Mouse (Mus musculus) gastrocnemius, postnatal 4 days (tissue): ENCODE data around the gene Evx2. TPM values are rescaled to one million over a fixed set of nuclear protein-coding genes. Genes with fewer than 3 reads are reported as not detected.
A peak's percentile ranks its signal among the peaks of the same experiment; 100 is the strongest.

ENCODE experiments used
- DNase-seq, 2 experiments: peaks; one replicate each; pipeline ENCODE4 v3.0.0; 2021 to 2022; ENCODE audit warnings: low spot score in 2 of 2, mixed read lengths in 2 of 2
- total RNA-seq, 2 experiments: library from RNA; stranded (reverse); gene quantifications; 2 replicates each; pipeline ENCODE4 v1.2.3; 2021

Evx2 gene
- total RNA-seq, 2 experiments from 2014 or later, result 0.05 TPM; not detected in 1

DNA sequence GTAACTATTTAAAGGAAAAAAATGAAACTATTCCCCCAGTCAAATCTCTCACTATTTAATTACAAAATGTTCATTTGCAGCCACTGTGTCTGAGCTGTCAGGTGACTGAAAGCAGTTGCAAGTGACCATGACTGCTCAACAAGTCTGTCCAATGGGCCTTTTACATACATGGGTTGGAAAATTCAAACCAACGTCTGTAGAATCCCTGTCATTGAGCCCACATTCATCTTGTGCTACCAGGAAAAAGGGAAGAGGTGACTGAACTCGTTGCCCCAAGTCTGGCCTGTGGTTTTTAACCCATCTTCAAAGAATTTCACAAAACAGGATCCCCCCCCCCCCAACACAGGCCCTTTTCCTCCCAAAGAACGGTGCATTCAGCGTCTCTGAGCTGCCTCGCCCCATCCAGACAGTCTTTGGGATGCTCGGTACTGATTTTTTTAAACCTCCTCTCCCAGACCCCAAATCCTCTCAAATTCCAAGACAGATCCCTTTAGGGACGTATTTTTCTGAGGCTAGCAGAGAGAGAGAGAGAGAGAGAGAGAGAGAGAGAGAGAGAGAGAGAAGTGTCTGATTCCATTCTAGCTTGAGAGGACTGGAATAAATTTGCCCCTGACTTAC, 36.6 kb upstream of the Evx2 start:
- DNase-seq, result no peak

DNA sequence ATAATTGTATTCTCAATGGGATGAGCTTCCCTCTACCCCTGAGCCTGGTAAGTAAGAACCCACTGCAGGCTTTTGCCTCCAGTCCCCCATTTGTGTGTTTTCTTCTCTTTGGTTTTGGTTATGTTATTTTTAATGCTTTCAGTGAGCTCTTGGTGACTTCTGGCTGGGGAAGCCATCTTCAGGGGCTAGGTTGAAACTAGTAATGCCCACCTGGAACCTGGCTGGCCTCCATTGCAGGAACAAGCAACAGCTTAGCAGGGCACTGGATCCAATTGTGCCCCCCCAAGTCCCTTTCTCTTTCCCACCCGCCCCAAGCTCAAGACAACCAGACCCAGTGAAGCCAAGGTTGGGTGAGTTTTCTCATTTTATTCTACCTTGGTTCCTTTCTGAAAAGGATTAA, 36.0 kb upstream of the Evx2 start:
- DNase-seq, result no peak

DNA sequence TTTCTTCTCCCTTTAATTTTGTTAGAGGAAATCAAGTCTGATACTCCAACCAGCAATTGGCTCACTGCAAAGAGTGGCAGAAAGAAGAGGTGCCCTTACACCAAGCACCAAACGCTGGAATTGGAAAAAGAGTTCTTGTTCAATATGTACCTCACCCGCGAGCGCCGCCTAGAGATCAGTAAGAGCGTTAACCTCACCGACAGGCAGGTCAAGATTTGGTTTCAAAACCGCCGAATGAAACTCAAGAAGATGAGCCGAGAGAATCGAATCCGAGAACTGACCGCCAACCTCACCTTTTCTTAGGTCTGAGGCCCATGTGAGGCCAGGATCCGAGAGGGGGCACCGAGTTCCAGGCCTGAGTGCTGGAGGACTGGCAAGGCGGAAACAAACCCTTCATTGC, 34.7 kb upstream of the Evx2 start:
- peak in 1 of 2 experiments; percentile 23 for DNase-seq

GRCm38 (mm10) chr2:74693432-74693827, 34.1 kb upstream of the Evx2 start:
- no peak for DNase-seq

DNA sequence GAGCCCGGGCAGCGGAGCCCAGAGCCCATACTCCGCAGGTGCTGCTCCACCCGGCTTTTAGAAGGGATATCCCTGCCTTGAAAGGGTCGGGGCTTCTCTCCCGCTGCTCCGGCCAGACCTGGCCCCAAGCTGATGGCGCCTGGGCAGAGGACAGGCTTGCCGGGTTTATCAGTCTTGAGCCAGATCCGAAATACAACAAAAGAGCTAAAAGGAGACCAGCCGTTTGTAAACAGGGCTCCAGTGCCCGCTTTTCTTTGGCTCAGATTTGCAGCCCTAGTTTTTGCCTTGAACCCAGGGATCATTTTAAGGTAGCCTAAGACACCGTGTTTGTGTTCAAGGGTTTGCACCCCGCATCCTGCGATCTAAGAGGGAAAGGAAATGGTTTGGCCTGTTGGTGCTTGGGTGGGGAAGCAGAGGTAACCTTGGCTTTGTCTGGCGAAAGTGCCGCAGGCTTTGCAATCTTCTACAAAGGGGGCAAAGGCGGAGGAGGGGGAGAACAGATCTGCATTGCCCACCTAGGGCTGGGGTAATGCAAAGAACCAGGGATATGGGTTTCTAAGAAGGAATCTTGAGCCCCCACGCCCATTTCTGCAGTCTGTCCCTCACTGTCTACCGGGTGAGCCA, 33.6 kb upstream of the Evx2 start:
- DNase-seq, result no peak

DNA sequence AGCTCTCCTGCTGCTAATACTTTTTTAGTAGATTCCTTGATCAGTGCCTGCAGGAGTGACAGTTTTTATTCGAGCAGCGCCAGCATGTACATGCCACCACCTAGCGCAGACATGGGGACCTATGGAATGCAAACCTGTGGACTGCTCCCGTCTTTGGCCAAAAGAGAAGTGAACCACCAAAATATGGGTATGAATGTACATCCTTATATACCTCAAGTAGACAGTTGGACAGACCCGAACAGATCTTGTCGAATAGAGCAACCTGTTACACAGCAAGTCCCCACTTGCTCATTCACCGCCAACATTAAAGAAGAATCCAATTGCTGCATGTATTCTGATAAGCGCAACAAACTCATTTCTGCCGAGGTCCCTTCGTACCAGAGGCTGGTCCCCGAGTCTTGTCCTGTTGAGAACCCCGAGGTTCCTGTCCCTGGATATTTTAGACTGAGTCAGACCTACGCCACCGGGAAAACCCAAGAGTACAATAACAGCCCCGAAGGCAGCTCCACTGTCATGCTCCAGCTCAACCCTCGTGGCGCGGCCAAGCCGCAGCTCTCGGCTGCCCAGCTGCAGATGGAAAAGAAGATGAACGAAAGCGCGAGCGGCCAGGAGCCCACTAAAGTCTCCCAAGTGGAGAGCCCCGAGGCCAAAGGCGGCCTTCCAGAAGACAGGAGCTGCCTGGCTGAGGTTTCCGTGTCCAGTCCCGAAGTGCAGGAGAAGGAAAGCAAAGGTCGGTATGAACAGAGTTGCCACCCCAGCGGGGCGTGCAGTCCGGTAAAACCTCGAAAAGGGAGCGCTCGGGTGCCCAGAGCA, 32.8 kb upstream of the Evx2 start:
- peak in 1 of 2 experiments; percentile 24 for DNase-seq

GRCm38 (mm10) chr2:74691022-74691951, 31.9 kb upstream of the Evx2 start, which contains the start of gene Hoxd10:
Hoxd10 (plus strand) TSS chr2:74691924.
- peak in 1 of 2 experiments; percentile 77 for DNase-seq

GRCm38 (mm10) chr2:74690338-74690716, 31.0 kb upstream of the Evx2 start:
- no peak for DNase-seq

GRCm38 (mm10) chr2:74689574-74690337, 30.4 kb upstream of the Evx2 start:
- DNase-seq, result no peak

DNA sequence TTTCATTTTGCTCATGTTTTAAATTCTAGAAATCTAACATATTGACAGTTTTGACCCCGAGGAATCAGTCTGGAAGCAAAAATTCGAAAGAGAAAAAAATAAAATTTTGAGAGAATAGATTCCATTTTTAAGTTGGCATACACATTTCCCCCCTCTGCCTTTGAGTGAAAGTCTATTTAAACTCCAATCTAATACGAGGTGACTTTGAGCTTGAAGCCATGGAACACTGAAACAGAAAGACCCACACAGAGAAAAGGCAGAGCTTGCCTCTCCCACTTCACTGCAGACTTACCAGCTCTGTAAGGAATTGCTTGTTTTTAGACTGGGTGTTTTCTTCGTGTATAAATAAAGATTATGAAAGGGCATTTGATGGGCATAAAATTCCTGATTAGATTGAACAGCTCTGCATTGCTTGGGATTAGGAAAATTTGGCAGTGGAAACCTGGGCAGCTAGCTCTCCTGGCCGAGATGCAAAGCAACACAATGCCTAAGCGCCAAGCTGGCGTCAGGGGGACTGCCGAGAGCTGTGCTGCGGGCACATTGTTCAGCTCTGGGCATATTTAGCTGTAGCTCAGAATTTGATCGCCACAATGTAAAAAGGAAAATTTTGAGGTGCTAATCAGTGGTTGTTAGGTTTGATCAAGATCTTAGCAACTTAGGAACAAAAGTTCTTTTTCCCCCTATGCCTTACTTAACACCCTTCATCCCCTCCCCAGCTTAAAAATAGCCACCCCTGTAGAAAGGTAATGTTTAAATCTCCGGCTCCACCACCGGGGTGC, 29.6 kb upstream of the Evx2 start:
- no peak for DNase-seq

GRCm38 (mm10) chr2:74687698-74688555, 28.6 kb upstream of the Evx2 start:
- DNase-seq, result no peak

- DNase-seq, result no peak
These were observed 27.8 kb upstream of the Evx2 start for GRCm38 (mm10) chr2:74686988-74687697.

DNA sequence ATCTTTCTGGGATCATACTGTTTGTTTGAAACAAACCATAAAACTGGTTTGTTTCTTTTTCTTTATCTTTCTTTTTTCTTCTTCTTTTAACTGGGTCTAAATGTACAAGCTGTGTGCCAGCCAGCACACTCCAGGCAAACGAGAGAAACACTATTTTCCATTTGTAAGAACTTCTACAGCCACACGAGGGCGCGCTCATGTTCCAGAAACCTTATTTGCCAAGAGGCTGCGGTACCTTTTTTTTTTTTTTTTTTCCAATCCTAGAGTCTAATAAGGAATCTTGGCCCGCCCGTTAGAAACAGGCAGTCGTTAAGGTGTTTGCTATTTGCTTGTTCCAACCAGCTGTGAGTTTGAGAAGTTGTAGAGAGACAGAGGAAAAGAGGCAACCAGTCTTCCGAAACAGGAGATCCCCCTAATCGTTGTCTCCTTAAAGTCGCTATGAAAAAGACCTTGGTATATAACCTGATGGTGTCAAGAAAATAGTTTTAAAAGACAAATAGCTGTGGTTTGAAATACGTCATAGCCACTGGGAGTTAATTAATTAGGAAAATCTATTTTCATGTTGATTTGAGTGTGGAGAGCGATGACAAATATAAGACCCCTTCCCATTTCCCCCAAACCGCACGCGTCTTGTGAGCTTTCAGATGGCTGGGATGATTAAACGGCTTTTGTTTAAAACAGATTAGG, 27.1 kb upstream of the Evx2 start:
- no peak for DNase-seq

DNA sequence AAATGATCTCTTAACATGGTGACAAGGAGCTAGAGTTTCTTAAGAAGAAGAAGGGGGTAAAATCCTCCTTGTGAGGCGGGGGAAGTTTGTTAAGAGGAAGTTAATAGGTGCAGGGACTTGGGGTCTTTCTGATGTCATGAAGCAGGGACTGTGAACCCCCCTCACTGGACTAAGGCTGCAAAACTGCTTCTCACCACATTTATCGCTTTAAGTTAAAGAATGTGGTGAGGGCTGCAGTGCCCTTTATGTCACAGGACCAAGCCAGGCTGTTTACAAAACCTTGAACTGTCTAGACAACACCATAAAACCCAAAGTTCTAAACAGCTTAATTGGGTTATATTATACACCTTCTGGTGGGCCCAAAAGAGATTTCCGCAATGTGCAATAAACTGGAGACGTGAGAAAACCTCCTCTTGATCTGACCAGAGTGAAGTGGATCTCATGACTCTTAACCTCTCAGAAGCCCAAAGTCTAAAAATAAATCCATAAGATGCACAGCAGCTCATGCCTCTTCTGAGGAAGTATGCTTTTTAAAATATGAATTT, 25.8 kb upstream of the Evx2 start:
- no peak for DNase-seq

- no peak for DNase-seq
These were observed 24.7 kb upstream of the Evx2 start for GRCm38 (mm10) chr2:74684106-74684505.

DNA sequence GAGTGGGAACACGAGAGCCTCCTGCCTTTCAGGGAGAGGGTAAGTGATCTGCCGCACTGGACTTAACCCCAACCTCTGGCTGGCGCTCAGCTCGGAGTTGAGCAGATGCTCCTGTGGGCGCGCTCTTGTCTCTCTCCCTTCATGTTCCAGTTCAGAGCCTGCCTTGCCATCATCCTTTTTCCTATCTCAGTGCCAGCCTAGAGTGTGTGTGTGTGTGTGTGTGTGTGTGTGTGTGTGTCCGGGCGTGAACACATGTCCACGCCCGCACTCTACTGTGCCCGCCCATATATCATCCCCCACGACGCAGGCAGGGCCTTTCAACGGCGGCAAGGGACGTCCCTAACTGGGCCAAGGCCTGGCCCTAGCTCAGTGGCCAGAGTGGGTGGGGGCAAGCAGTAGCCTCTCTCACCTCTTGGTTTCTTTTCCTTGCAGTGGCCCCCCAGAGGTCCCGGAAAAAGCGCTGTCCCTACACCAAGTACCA, 24.2 kb upstream of the Evx2 start:
- DNase-seq, result no peak

DNA sequence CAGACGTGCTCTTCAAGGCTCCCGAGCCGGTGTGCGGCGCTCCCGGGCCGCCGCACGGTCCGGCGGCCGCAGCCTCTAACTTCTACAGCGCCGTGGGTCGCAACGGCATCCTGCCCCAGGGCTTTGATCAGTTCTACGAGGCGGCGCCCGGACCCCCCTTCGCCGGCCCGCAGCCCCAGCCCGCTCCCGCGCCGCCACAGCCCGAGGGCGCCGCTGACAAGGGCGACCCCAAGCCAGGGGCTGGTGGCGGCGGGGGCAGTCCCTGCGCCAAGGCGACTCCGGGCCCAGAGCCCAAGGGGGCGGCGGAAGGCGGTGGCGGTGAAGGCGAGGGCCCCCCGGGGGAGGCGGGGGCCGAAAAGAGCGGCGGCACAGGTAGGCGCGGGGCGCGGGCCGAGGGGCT, 23.4 kb upstream of the Evx2 start:
- DNase-seq, result no peak
